Mouse (Mus musculus) ZHBTc4 (cell line): ENCODE results near the gene Mindy4.

Source experiments
- DNase-seq: peaks from one replicate; pipeline ENCODE4 v3.0.0-alpha.2; 2011; ENCODE audit warnings: low read depth, low spot score

Gene Mindy4

DNA sequence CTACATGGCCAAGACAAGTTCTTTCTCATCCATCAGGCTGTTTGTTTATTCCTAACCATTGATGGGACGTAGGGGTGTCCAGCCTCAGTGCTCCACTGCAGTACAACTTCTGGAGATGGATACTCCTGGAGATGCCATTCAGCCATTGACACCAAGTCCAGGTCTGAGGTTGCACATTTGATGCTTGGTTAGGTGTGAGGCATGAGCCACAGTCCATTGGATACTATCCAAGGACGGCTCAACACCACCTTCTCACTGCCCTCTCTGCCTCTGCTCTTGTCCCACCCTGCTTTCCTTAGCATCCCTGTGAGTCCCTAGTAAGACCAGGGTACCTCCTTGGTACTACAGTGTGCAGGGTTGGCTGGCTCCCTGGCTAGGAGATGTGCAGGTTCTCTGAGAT lies 96.7 kb downstream of the Mindy4 start:
- DNase-seq, result no peak

DNA sequence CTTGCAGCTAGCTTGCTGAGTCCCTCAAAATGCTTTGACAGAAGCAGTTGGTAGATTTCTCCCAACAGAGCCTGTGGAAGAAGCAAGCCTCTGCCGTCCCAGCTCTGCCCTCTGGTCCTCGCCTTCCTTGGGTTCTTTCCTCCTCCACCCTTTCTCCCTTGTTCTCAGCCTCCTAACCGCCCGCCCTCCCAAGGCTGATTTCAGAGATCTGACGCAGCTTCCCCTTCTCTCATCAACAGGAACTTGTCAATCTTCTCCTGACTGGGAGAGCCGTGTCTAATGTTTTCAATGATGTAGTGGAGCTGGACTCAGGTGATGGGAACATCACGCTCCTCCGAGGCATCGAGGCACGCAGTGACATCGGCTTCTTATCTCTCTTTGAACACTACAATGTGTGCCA lies 97.5 kb downstream of the Mindy4 start:
- DNase-seq, result no peak

- DNase-seq, result no peak
These were observed 107.0 kb downstream of the Mindy4 start for GRCm38 (mm10) chr6:55310179-55310578.

GRCm38 (mm10) chr6:55311962-55312361 lies 108.8 kb downstream of the Mindy4 start:
- no peak for DNase-seq

- DNase-seq, result no peak
These were observed 110.7 kb downstream of the Mindy4 start for GRCm38 (mm10) chr6:55313893-55314292.

DNA sequence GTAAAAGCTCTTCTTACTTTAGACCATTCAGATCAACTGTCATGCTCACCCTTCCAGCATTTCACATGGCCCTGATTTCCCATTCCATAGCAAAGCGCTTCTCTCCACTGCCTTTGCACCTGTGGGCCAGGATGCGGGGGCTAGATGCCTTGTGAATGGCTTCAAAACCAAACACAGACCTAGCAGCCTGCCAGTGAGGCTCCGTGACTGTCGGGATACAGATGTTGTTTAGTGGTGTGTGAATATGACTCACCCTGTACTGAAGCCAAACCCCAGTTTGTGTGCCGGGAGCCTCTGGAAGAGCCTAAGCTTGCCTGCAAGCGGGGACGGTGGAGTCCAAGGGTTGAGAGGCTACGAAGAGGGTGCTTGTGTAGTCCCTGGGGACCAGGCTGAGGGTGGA lies 111.4 kb downstream of the Mindy4 start:
- no peak for DNase-seq

GRCm38 (mm10) chr6:55318597-55318996 lies 115.4 kb downstream of the Mindy4 start:
- DNase-seq, result no peak

DNA sequence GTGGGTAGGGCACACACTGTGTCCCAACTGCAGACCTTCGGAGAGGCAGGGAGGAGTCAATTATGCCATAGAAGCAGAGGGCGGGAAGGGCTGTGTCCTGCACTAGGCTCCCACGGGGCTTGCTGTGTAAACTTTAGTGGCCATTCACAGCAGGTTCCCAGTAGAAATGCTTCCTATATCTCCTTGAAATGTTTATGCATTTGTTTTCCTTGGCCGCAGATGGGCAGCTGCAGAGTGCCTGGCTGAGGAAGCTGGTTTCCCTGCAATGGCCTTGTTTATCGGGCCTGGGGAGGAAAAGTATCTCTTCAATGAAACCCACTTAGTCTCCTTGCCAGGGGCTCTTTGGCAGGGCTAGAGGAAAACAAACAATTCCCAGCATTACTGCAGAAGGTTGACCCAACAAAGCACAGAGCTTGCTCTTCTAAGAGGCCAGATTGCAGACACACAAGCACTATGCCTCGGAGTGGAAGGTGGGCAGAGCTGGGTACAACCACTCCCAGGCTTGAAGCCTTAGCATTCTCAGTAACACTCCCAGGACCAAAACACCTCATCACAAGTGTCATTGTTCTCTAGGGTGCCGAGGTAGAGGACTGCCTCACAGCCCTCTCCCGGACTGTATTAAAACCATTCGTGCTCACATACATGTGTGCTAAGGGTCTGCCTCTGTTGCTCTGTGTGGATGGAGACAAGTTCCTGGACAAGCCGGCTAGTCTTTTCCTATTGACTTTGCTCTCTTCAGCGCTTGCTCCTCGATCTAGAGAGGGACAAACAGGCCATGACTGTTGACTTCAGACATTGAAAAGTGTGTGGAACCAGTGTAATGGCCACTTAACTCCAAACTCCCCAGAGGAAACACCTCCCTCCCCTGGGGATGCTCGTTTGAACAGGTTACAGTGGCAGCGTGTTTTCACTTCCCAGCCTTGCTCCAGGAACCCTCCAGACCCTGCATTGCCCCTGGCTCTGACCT lies 116.7 kb downstream of the Mindy4 start:
- DNase-seq, result no peak

DNA sequence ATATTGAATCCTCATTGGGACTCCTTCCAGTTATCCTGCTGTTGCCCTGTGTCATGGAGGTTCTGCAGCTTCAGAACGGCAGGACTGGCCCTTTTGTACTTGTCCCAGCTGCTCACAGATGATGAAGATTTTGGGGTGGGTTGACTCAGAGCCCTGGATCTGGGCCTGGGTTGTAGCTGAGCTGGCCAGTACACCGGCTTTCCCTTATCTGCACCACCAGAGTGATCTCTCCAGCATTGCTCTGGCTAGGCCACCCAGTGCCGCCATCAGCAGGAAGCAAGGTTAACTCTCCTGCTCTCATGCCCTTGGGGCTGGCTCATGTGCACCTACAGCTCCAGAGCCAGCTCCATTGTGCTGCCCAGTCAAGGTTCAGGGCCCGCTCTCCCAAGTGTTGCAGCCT lies 117.7 kb downstream of the Mindy4 start:
- DNase-seq, result no peak

DNA sequence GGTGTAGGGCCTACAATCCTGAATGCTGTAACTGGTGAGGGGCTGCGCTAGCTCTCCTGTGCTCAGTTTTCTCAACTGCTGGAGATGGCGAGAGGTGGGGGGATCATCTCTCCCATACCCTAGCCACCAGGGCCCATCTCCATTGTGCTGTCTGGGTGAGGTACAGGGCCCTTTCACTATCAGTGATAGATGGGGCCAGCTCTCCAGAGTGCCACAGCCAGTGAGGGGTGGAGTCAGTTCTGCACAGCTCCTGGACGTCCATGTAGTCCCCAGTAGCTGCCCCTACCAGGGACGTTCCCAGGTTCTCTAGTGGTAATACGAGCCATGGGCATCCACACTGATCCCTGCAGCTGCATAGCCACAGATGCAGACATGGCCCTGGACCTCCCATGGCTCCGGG lies 118.3 kb downstream of the Mindy4 start:
- DNase-seq, result no peak

DNA sequence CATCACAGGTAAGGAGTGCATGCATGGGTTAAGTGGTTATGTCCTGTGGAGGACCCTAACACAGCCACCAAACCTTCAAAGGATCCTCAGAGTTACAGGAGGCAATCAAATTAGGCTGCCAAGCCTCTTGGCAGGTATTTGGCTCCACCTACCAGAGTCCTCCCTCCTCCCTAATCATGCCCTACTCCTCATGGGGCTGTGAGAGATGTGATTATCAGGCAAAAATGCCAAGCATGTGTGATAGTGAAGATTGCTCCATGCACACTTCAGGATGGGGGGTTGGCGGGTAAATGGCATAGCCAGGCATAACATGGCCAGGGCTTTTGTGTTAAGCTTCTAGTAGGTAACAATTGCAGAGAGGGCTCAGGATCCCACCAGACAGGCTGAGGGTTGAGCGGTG lies 119.8 kb downstream of the Mindy4 start:
- DNase-seq, result no peak

- DNase-seq, result no peak
These were observed 120.9 kb downstream of the Mindy4 start for GRCm38 (mm10) chr6:55323908-55324634.

DNA sequence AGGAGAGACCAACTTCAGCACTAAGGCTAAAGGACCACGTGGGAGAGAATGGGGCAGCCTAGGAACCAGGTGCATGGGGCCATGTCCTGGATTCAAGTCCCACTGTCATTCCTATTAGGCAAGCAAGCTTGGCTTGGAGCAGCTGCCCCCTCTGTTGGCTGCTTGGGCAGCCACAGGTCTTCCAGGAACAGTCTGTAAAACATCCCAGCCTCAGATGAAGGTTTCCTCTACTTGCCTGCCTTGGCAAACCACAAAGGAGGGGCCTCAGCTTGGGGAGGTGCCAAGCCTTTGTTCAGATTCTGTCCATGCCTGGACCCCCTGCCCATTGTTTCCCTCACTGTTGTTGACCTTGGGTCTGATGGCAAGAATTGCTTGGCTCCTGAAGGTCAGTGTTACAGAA lies 121.6 kb downstream of the Mindy4 start:
- no peak for DNase-seq

GRCm38 (mm10) chr6:55326299-55326698 lies 123.1 kb downstream of the Mindy4 start:
- DNase-seq, result no peak

- DNase-seq, result no peak
These were observed 124.1 kb downstream of the Mindy4 start for GRCm38 (mm10) chr6:55327326-55327725.

- no peak for DNase-seq
These were observed 125.0 kb downstream of the Mindy4 start for GRCm38 (mm10) chr6:55328179-55328578.

DNA sequence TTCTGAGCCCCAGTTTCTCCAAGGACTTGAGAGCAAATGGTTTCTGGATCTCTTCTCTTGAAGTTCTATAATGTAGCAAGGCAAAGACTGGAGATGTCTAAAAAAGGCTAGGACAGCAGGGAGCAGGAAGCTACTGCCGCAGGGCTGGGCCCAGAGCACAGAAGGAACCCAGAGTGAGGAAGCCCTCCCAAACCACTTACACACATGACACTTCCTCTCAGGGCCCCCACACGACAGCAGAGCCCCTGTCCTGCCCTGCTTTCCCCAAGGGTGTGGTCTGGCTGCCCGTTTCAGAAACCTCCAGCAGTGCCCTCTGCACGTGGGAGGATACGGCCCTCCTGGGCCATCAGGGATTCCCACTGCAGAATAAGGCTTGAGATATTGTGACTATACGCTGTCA lies 128.1 kb downstream of the Mindy4 start:
- DNase-seq, result no peak

- no peak for DNase-seq
These were observed 129.1 kb downstream of the Mindy4 start for GRCm38 (mm10) chr6:55332100-55332772.

- DNase-seq, result no peak
These were observed 129.6 kb downstream of the Mindy4 start for GRCm38 (mm10) chr6:55332773-55333109.

DNA sequence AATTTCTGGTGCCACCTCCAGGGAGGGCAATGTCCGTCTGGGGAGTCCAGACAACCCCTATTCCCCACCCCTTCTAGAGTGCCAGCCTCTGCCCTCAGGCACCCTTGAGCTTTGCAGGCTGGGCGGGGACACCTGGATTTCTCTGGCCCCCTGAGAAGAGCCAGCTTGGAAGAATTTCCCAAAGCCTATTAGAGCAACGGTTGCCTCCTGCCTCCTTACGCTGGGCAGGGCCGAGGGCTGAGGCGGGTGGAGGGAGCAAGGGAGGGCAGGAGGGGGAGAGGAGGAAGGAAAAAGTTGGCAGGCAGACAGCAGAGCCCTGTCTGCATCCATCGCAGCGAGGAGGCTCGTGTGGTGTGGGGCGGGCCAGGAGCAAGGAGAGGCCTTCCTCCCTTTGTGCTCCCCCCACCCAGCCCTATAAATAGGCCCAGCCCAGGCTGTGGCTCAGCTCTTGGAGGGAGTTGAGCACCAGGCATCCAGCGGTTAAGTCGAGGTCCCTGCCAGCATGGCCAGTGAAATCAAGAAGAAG lies 132.9 kb downstream of the Mindy4 start, which contains the start of gene Aqp1:
Aqp1 (plus strand) TSS at position 444 of the 526 bp plus-strand sequence.
- DNase-seq, result peak; percentile 7

- DNase-seq, result no peak
These were observed 134.1 kb downstream of the Mindy4 start for GRCm38 (mm10) chr6:55337242-55337641.

DNA sequence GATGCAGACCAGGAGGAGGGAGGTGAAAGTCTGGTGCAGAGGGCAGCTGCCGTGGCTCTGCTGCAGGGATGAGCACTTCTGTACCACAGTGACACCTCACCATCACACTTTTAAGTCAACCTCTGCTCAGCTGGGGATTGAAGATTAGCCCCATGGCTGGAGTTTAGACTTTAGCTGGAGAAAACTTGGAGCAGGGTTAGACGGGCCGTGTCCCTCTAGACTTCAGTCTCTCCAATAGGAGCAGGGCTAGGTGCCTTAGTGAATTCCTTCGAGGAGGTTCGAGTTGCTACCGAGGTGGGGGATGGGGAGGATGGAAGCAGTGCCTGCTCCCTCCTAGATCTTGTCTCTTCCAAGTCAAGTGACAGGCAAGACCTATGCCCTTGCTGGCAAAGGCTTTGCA lies 134.9 kb downstream of the Mindy4 start:
- no peak for DNase-seq
